Mouse (Mus musculus): ENCODE results near the gene Shisal2b.
A peak's percentile ranks its signal among the peaks of the same experiment; 100 is the strongest.
"Not testable (repeated sequence)": the region's sequence is repeated elsewhere in the genome, so short reads cannot be mapped to it uniquely, and the experiment has no call there.

The Shisal2b gene

DNA sequence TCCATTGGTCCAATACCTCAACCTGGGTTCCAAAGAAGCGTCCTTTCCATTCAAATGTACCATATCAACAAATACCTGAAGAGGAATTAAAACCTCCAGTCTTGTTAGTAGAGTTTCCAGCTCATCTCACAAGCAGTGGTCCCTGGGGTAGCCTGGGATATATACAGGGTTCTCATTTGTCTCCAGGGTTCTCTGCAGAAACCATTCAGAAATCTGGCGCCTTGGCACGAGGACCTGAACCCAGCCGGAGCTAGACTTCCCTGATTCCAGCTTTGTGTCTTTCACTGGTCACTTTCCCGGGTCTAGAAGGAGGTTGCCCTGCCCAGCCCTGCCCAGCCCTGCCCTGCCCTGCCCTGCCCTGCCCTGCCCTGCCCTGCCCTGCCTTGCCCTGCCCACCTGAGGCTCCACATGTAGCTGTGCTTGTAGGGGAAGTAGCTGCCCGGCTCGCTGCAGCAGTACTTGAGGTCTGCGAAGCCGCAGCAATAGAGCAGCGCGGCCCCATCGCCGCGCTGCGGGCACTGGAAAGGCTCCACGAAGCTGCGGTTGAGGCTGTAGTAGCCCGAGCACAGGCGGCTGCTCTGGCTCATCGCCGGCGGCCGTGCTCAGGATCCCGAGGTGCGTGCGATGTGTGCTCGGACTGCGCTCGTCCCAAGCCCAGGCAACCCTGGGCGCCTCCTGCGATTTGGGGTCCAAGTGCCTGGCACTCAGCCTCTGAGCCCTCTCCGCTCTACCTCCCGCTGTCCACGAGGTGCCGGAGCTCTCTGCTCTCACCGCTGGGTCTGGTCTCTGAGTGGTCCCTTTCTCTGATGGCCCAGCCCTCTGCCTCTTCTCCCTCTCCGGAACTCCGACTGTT is at the start of gene Shisal2b:
Gene Shisal2b, minus strand, starts transcription at position 767 of the 853 bp plus-strand sequence.
- DNase-seq (ENCODE audit: low read depth, low spot score), result peak; percentile 48

DNA sequence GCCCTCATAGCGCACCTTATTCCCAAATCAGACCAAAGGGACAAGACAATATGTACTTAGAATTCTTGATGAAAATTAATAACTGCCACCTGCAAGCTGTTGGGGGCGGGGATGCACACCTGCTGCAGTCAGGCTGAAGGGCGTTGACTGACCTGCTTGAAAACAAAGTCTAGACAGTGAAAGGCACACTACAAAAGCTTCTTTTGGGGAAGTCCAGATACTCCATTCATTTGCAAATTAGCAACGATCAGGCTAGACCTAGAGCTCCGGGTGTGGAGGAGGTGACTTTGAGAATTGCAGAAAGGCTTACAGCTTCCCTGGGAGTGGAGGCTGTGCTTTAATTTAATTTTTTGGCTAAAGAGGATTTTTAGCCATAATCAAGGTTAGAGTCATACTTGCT is 47.9 kb upstream of the Shisal2b start:
- DNase-seq (ENCODE audit: low read depth, low spot score), result peak; percentile 97

DNA sequence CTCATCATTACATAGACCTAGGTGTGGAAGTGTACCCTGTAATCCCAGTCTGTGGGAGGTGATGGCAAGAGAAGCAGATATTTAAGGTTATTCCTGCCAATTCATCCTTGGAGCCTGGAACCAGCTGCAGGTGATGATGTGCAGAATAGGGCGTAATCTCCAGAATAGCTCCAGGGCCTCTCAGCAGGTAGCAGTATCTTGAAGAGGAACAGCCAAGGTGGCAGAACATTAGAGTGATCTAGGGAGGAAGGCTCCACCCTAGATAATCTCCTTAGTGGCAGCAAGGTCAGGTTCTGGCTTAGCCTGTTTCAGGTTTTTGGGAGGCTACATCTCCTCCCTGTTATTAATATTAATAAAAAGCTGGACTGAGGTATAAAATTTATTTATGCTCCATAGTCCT is 47.3 kb upstream of the Shisal2b start:
- DNase-seq (ENCODE audit: low read depth, low spot score), result not testable (repeated sequence)

DNA sequence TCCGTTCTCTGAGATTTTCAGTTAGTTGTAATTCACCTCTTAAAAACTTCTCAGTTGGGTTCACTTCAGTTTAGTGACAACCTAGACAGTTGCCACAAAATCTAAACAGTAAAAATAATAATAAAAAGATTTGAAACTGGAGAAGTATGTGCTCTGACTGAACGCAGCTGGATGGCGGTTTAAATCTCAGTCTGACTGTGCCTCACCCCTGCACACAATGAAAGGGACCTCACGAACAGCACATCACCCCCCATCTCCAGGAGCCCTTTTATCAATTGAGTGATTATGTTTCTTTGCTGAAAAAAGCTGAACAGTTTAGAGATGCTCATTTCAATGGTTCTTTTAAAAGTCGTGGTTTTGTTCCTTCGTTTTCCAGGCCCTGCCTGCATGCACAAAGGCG is 45.0 kb upstream of the Shisal2b start:
- DNase-seq (ENCODE audit: low read depth, low spot score), result no peak

DNA sequence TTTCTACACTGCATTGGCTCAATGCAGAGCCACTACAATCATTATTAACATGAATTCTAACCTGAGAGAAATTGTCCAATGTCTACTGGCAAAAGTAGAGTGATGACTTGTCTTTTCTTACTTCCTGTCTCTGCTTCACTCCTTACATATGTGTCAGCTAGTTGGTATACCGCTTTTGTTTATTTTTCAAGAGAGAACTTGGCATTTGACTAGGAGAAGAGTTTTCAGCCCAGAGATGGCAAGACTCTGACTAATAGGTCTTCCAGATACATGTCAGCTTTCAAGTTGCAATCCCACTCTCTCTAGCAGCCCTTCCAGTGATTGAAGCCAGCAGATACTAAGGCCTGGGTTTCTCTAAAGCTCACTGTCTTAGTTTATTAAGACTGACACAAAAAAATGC is 31.1 kb upstream of the Shisal2b start:
- DNase-seq (ENCODE audit: low read depth, low spot score), result no peak

DNA sequence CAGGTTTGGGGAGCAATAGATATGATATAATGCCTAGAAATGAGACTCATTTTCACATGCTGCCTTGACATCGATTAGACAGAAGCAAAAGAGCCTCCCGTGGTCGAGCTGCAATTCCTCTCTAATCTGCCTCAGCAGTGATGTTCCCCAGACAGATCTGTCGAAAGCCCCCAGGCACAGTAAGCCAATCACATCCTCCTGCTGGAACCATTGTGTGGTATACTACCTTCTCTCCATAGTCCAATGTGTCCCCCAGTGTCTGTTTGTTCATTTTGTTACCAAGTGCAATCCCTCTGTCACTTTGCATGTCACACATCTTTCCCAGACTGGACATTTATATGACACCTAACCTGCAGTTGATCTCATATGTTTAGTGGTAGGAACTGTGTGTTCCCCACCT is 28.6 kb upstream of the Shisal2b start:
- DNase-seq (ENCODE audit: low read depth, low spot score), result no peak

DNA sequence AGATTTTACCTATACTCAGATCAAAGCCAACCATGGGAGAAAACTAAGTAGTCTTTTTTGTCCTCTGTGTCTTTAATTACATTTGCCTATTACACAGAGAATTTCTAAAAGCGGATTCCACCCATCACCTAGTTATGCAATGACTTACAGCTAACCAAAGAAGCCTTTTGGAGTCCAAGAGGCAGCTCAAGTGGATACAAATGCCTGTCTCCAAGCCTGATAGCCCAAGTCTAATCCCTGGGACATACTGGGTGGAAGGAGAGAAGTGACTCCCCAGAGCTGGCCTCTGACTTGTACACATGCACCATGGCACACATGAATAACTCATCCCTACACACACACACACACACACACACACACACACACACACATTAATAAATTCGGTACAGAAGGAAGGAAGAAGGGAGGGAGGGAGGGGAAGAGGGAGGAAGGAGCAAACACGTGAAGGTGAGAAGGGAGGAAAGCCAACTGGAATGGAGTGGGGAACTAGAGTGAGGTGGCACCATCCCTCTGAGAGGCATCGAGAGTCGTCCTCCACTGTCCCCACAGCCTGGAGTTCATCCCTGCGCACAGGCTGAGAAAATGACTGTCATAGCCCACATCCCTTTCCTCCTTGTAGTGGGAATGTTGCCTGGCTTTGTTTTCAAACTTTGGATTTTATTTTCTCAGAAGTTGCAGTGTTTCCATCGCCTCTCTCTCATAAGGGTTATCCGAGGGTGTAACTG is 22.8 kb upstream of the Shisal2b start:
- DNase-seq (ENCODE audit: low read depth, low spot score), result no peak

DNA sequence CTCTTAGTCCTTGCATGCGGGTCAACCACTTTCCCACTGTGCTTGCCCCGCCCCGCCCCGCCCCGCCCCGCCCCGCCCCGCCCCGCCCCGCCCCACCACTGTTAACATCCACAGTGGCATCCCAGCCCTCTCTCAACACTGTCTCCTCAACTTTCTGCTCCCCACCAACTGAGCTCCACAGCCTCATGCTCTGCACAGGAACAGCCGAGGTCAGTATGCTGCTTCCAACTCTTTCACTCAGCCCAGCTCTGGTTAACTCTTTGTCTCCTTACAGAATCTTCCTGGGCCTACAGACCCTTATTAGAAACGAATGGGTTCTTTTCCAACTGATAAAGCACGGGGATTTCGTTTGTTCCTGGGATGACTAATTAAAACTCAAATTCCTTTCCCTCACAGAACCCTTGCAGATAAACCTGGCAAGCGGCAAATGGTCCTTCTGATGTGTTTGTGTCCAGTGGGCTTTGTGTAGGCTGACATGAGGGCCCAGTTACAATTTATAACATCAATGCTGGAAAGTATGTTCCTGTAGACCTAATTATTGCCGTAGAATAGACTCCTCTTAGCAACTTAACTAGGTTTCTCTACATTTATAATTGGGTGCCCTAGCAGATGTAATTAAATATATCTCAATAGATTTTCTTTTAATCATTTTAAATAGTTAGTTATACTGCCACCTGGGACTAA is 20.0 kb upstream of the Shisal2b start:
- DNase-seq (ENCODE audit: low read depth, low spot score), result peak; percentile 12

DNA sequence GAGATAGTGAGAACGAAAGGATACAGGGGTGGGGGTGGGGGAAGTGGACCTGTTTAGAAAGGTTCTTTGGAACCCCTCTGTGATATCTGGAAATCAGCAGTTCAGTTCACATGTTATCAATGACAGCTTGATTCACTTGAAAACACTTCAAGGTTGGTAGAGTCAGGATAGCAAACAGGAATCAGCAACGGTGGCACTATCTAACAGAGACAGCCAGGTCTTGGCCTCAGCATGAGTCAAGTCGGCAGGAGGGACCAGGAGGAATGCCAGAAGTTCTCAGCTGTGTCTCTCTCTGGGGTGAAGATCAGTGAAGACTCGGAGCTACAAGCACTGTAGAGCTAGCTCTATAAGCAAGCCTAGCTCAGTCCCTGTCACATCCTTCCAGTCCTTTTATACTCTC is 14.8 kb upstream of the Shisal2b start:
- no peak for DNase-seq (ENCODE audit: low read depth, low spot score)

DNA sequence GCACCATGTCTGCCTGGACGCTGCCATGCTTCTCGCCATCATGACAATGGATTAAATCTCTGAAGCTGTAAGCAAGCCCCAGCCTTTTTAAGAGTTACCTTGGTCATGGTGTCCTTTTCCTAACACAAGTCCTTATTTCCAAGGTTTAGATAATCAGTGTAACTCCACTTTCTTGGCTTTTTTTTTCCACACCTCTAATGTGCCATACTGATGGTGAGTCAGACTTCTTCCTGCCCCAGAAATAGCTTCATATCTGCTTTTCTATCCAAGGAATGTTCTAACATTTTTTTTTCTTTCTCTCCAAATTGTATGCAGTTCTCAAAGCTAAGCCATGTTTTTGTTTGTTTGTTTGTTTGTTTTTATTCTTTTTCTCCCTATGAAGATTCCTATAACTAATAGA is 6.2 kb upstream of the Shisal2b start:
- no peak for DNase-seq (ENCODE audit: low read depth, low spot score)

DNA sequence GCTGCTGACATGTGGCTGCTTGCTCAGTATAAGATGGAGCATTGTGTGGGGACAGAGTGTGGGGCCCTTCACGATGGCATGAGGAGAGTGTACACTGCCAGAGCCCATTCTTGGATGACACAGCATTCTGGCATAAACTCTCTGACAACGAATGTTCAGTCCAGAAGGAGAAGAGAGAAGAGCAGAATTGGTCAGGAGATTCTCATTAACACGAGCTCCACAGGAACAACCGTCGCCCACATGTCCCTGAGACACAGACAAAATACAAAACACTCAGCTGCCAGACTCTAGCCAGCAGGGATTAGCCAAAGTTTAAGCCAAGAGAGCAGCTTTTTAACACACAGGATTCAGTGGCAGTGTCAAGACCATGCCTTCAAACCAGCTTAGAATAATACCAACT is 3.0 kb upstream of the Shisal2b start:
- DNase-seq (ENCODE audit: low read depth, low spot score), result no peak

DNA sequence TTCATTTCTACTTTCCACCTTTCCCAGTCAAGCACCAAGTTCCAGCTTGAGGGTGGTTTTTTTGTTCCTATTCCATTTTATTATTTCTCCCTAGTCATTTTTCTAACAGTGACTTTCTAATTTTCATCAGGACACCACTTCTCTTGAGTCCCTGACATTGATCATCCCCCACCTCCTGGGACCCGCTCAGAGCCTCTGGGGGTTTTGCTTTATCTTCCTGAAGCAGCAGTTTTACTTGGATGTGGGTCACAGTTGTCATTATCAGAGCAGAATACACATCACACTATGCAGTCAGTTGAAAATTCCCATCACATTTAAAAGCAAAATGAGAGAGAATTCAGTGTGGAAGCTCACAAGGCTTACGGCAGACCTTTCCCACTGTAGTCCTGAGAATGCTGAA is 10.0 kb downstream of the Shisal2b start:
- DNase-seq (ENCODE audit: low read depth, low spot score), result no peak

DNA sequence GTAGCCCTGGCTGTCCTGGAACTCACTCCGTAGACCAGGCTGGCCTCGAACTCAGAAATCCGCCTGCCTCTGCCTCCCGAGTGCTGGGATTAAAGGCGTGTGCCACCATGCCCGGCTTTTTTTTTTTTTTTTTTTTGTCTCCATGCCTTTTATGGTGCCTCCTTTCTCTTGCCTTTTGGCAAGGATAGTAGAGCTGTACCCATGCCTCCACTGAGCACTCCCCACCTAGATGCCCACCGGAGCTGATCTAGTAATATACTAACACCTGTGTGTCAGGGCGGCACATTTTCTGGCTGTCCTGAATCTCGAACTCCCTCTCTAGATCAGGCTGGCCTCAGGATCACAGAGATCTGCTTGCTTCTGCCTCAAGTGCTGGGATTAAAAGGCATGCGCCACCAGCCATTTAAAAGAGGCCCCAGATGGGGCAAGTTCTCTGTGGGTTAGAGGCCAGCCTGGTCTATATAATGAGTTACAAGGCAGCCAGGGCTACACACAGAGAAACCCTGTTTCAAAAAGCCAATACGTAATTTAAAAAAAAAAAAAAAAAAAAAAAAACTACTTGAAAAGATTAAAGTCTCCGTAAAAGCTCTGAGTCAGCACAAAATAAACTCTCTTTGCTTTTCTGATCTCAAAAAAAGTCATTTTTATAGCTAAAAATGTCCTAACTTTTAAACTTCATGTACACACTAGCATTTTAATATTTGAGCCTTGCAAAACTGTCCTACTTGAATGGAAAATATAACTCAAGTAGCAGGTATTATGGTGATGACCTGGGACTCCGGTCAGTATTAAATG is 20.2 kb downstream of the Shisal2b start:
- DNase-seq (ENCODE audit: low read depth, low spot score), result no peak

DNA sequence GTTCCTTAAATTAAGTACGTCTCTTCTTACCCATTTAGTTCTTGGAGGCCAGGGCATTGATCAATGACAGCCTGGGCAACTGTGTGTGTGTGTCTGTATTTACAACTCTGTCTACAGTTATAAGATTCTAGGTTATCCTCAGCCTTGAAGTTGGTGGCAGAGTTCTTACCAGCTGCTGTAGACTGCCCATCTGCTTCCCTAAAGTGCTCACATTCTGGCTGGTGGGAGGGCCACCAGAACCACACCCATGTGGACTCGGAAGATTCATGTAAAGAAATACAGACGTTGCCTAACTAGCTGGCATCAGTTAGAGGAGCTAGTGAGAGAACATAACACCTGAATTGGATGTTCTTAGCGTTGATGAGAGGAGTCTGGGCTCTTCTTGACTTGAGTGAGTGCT is 21.8 kb downstream of the Shisal2b start:
- no peak for DNase-seq (ENCODE audit: low read depth, low spot score)

DNA sequence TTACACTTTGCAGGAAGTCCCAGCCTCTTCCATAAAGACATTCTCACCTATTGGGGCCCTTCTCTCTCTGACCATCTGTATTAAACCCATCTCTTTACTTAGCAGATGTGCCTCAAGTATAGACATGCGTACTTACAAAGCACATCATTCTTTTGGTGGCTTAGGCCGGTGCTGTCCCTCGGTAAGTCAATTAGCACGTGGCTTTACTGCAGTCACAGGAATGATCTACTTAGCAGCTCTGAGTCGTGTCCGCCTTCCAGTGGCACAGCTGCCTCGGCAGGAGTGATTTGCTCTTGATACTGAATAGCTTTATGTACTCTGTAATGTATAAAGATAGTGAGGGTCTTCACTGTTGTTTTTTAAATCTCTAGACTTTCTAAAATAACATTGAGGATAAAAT is 26.1 kb downstream of the Shisal2b start:
- no peak for DNase-seq (ENCODE audit: low read depth, low spot score)

DNA sequence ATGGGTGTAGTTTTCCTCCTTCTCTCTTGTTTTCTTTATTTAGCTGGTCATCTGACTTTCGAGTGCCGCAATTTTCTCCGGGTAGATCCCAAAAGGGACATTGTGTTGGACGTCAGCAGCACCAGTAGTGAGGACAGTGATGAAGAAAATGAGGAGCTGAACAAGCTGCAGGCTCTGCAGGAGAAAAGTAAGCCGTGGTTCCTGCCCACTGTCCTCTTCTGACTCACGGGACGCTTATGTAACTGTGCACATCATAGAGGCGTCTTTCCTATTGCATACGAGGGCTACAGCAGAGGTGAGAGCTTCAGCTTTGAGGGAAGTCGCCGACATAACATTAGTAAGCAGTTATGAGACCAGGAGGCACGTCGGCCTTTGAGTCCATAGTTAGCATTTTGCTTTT is 30.9 kb downstream of the Shisal2b start:
- DNase-seq (ENCODE audit: low read depth, low spot score), result no peak

DNA sequence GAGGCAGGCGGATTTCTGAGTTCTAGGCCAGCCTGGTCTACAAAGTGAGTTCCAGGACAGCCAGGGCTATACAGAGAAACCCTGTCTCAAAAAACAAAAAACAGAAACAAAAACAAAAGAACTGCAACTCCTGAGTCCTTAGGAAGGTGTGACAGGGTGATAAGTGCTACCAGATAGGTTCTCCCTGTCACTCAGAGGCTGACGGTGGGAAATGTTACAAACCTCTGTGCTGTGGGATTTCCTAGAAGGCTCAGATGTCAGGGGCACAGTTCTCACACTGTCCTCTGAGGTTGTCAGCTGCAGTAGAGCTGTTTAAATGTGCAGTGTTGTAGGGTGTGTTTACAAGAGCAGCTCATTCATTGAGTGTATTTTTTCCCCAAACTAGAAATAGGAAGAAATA is 38.2 kb downstream of the Shisal2b start:
- DNase-seq (ENCODE audit: low read depth, low spot score), result no peak

DNA sequence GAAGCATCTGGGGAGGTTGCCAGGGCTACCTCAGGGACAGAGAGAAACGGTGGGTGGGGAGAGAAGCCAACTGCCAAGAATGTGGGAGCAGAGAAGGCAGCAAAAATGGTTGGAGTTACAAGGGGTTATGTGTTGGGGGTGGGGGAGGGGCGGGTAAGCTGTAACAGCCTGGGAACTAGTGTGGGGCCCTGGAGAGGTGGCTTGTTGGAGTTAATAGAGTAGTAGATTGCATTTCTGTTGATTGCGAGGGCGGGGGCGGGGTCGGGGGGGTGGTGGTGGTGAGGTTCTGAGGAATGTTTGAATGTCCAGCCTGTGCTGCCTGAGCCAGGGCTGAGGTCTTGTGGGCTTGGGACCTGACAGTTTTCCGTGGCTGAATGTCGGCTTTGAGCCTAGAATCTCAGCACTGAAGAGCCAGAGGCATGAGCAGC is 41.3 kb downstream of the Shisal2b start:
- peak; percentile 67 for DNase-seq (ENCODE audit: low read depth, low spot score)

DNA sequence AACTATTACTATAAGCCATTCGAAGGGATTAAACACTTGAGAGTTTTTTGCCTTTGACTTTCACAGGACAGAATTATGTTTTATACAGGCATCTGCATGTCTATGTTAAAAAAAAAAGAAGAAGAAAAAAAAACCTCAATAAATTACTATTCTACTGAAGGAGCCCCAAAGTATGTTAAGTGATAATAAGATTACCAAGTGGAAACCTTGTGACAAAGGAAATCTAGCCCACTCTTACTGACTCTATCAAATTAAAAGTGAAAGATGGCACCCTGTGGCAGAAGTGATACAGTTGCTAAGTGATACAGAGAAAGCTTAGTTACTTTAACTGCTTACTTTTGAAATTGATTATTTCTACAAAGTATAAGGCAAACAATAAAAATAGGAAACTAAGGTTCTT is 41.8 kb downstream of the Shisal2b start:
- DNase-seq (ENCODE audit: low read depth, low spot score), result no peak

DNA sequence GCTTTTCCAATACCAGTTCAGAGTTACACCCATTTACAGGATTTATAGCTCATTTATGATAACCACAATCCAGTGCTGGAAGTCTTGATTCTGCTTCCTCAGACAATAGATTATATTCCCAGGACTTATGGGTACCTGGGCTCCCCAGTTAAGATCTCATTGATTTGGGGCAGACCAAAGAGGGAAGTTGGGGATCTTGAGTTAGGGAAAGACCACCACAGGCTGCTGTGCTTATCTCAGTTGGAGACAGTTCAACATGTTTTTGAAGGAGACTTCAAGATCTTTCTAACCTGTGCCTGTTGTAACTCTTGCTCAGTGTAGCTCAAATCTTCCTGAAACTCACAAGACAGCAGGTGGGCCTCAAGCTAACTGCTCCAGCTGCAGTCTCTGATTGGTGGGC is 42.5 kb downstream of the Shisal2b start:
- DNase-seq (ENCODE audit: low read depth, low spot score), result no peak

DNA sequence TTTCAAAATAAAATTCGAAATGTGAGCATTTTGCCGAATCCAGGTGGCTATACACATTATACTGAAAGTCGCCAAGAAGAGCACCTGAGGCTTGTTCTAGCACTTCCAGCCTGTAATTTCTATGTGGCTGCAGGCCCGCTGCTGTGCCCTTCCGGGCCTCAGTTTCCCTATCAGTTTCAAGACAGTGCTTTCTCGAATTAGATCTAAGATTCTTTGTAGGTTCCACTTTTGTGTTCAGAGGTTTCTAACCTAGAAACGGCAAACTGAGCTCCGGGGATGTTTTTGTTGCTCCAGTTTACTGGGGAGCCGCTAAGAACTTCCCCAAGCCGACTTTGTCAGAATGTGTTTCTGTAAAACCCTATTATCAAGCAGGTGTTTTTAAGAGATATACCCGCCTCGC is 46.0 kb downstream of the Shisal2b start:
- no peak for DNase-seq (ENCODE audit: low read depth, low spot score)
